Mouse (Mus musculus): ENCODE data around the gene Npepps. TPM values are rescaled to one million over a fixed set of nuclear protein-coding genes. Genes with fewer than 3 reads are reported as not detected.
"Not testable (repeated sequence)": the region's sequence is repeated elsewhere in the genome, so short reads cannot be mapped to it uniquely, and the experiment has no call there.

The Npepps gene
- polyA plus RNA-seq, 1 experiment from 2014 or later, result 86.5 TPM

GRCm38 (mm10) chr11:97282179-97282578 lies 1.7 kb upstream of the Npepps start:
- H3K27me3 ChIP-seq (ENCODE audit: control insufficient read depth, insufficient read depth, low read depth, low read length), result no peaks in the 10 kb centered on the region
- H3K4me3 ChIP-seq (ENCODE audit: low read length), result no peak overlapping the region
- no peaks in the 10 kb centered on the region for H3K9me3 ChIP-seq (ENCODE audit: control insufficient read depth, low read length)
- H3K9ac ChIP-seq (ENCODE audit: low read length), result no peak overlapping the region
- H3K27ac ChIP-seq (ENCODE audit: low read length), result no peak overlapping the region
- H3K4me2 ChIP-seq (ENCODE audit: low read depth, low read length), result no peak overlapping the region
- H3K4me1 ChIP-seq (replicated peaks; ENCODE audit: control insufficient read depth, insufficient read depth, low read length), result peaks cover 11% of the 10 kb centered on the region
- no peaks in the 10 kb centered on the region for H3K36me3 ChIP-seq (ENCODE audit: control insufficient read depth, insufficient read depth, low read length)
- WGBS, result 73% methylated on average over 6 of the region's 6 CpGs
- ATAC-seq (ENCODE audit: low read depth), result no peak

- ATAC-seq (ENCODE audit: low read depth), result peak; percentile 84
- Histone ChIP-seq H3K4me1 (replicated peaks; ENCODE audit: control insufficient read depth, insufficient read depth, low read length) (peaks cover 11% of the 10 kb centered on the region), H3K4me3 (ENCODE audit: low read length) (peak overlapping the region; percentile 100), H3K4me2 (ENCODE audit: low read depth, low read length) (peak overlapping the region; percentile 68), H3K27ac (ENCODE audit: low read length) (peak overlapping the region; percentile 97), H3K9me3 (ENCODE audit: control insufficient read depth, low read length) (no peaks in the 10 kb centered on the region), H3K27me3 (ENCODE audit: control insufficient read depth, insufficient read depth, low read depth, low read length) (no peaks in the 10 kb centered on the region), H3K9ac (ENCODE audit: low read length) (peak overlapping the region; percentile 100), H3K36me3 (ENCODE audit: control insufficient read depth, insufficient read depth, low read length) (no peaks in the 10 kb centered on the region)
- 1% methylated on average over 50 of the region's 64 CpGs for WGBS
These were observed 828 bp downstream of the Npepps start for GRCm38 (mm10) chr11:97279405-97280215.

- Histone ChIP-seq H3K9ac (ENCODE audit: low read length) (peak overlapping the region; percentile 100), H3K4me2 (ENCODE audit: low read depth, low read length) (peak overlapping the region; percentile 68), H3K4me3 (ENCODE audit: low read length) (peak overlapping the region; percentile 100), H3K36me3 (ENCODE audit: control insufficient read depth, insufficient read depth, low read length) (no peaks in the 10 kb centered on the region), H3K27me3 (ENCODE audit: control insufficient read depth, insufficient read depth, low read depth, low read length) (no peaks in the 10 kb centered on the region), H3K4me1 (replicated peaks; ENCODE audit: control insufficient read depth, insufficient read depth, low read length) (peaks cover 11% of the 10 kb centered on the region), H3K9me3 (ENCODE audit: control insufficient read depth, low read length) (no peaks in the 10 kb centered on the region), H3K27ac (ENCODE audit: low read length) (peak overlapping the region; percentile 97)
- ATAC-seq (ENCODE audit: low read depth), result no peak
- WGBS, result 9% methylated on average over 11 of the region's 11 CpGs
These were observed 1.4 kb downstream of the Npepps start for GRCm38 (mm10) chr11:97279040-97279404.

GRCm38 (mm10) chr11:97278456-97278855 lies 2.0 kb downstream of the Npepps start:
- Histone ChIP-seq H3K36me3 (ENCODE audit: control insufficient read depth, insufficient read depth, low read length) (no peaks in the 10 kb centered on the region), H3K9ac (ENCODE audit: low read length) (peak overlapping the region; percentile 100; the same call in 1 of the 2 replicates), H3K27me3 (ENCODE audit: control insufficient read depth, insufficient read depth, low read depth, low read length) (no peaks in the 10 kb centered on the region), H3K9me3 (ENCODE audit: control insufficient read depth, low read length) (no peaks in the 10 kb centered on the region), H3K4me2 (ENCODE audit: low read depth, low read length) (peak overlapping the region; percentile 68), H3K27ac (ENCODE audit: low read length) (no peak overlapping the region), H3K4me3 (ENCODE audit: low read length) (peak overlapping the region; percentile 100), H3K4me1 (replicated peaks; ENCODE audit: control insufficient read depth, insufficient read depth, low read length) (peaks cover 11% of the 10 kb centered on the region)
- ATAC-seq (ENCODE audit: low read depth), result no peak
- WGBS, result 78% methylated on average over 6 of the region's 6 CpGs

- ATAC-seq (ENCODE audit: low read depth), result no peak
- Histone ChIP-seq H3K27ac (ENCODE audit: low read length) (no peak overlapping the region), H3K27me3 (ENCODE audit: control insufficient read depth, insufficient read depth, low read depth, low read length) (no peaks in the 10 kb centered on the region), H3K9me3 (ENCODE audit: control insufficient read depth, low read length) (no peaks in the 10 kb centered on the region), H3K36me3 (ENCODE audit: control insufficient read depth, insufficient read depth, low read length) (no peaks in the 10 kb centered on the region), H3K9ac (ENCODE audit: low read length) (no peak overlapping the region), H3K4me1 (replicated peaks; ENCODE audit: control insufficient read depth, insufficient read depth, low read length) (peaks cover 11% of the 10 kb centered on the region), H3K4me3 (ENCODE audit: low read length) (no peak overlapping the region), H3K4me2 (ENCODE audit: low read depth, low read length) (no peak overlapping the region)
- 73% methylated on average over 5 of the region's 5 CpGs for WGBS
These were observed 3.3 kb downstream of the Npepps start for GRCm38 (mm10) chr11:97277166-97277565.

GRCm38 (mm10) chr11:97276019-97276418 lies 4.4 kb downstream of the Npepps start:
- no peaks in the 10 kb centered on the region for H3K9me3 ChIP-seq (ENCODE audit: control insufficient read depth, low read length)
- peaks cover 11% of the 10 kb centered on the region for H3K4me1 ChIP-seq (replicated peaks; ENCODE audit: control insufficient read depth, insufficient read depth, low read length)
- H3K36me3 ChIP-seq (ENCODE audit: control insufficient read depth, insufficient read depth, low read length), result no peaks in the 10 kb centered on the region
- 0 out of 2 replicates have a peak overlapping the region, but pooled peaks have one; percentile 32 for H3K9ac ChIP-seq (ENCODE audit: low read length)
- WGBS, result 54% methylated on average over 1 of the region's 1 CpGs
- H3K4me3 ChIP-seq (ENCODE audit: low read length), result no peak overlapping the region
- no peak for ATAC-seq (ENCODE audit: low read depth)
- H3K4me2 ChIP-seq (ENCODE audit: low read depth, low read length), result no peak overlapping the region
- H3K27ac ChIP-seq (ENCODE audit: low read length), result no peak overlapping the region
- H3K27me3 ChIP-seq (ENCODE audit: control insufficient read depth, insufficient read depth, low read depth, low read length), result no peaks in the 10 kb centered on the region

- Histone ChIP-seq H3K4me2 (ENCODE audit: low read depth, low read length) (no peak overlapping the region), H3K9ac (ENCODE audit: low read length) (no peak overlapping the region), H3K4me3 (ENCODE audit: low read length) (no peak overlapping the region), H3K27ac (ENCODE audit: low read length) (no peak overlapping the region), H3K9me3 (ENCODE audit: control insufficient read depth, low read length) (no peaks in the 10 kb centered on the region), H3K27me3 (ENCODE audit: control insufficient read depth, insufficient read depth, low read depth, low read length) (no peaks in the 10 kb centered on the region), H3K36me3 (ENCODE audit: control insufficient read depth, insufficient read depth, low read length) (no peaks in the 10 kb centered on the region), H3K4me1 (replicated peaks; ENCODE audit: control insufficient read depth, insufficient read depth, low read length) (peaks cover 11% of the 10 kb centered on the region)
- ATAC-seq (ENCODE audit: low read depth), result no peak
- WGBS, result 90% methylated on average over 2 of the region's 2 CpGs
These were observed 5.1 kb downstream of the Npepps start for GRCm38 (mm10) chr11:97275349-97275748.

GRCm38 (mm10) chr11:97274947-97275346 lies 5.5 kb downstream of the Npepps start:
- not testable (repeated sequence) for H3K27ac ChIP-seq (ENCODE audit: low read length); H3K36me3 ChIP-seq (ENCODE audit: control insufficient read depth, insufficient read depth, low read length); H3K9me3 ChIP-seq (ENCODE audit: control insufficient read depth, low read length); H3K4me2 ChIP-seq (ENCODE audit: low read depth, low read length); H3K27me3 ChIP-seq (ENCODE audit: control insufficient read depth, insufficient read depth, low read depth, low read length); ATAC-seq (ENCODE audit: low read depth); H3K4me3 ChIP-seq (ENCODE audit: low read length); H3K9ac ChIP-seq (ENCODE audit: low read length)
- peaks cover 11% of the 10 kb centered on the region for H3K4me1 ChIP-seq (replicated peaks; ENCODE audit: control insufficient read depth, insufficient read depth, low read length)
- WGBS, result 90% methylated on average over 6 of the region's 6 CpGs

- Histone ChIP-seq H3K27ac (ENCODE audit: low read length) (no peak overlapping the region), H3K36me3 (ENCODE audit: control insufficient read depth, insufficient read depth, low read length) (no peaks in the 10 kb centered on the region), H3K9ac (ENCODE audit: low read length) (no peak overlapping the region), H3K4me3 (ENCODE audit: low read length) (no peak overlapping the region), H3K27me3 (ENCODE audit: control insufficient read depth, insufficient read depth, low read depth, low read length) (no peaks in the 10 kb centered on the region), H3K4me1 (replicated peaks; ENCODE audit: control insufficient read depth, insufficient read depth, low read length) (peaks cover 6% of the 10 kb centered on the region), H3K4me2 (ENCODE audit: low read depth, low read length) (no peak overlapping the region), H3K9me3 (ENCODE audit: control insufficient read depth, low read length) (no peaks in the 10 kb centered on the region)
- ATAC-seq (ENCODE audit: low read depth), result no peak
- 80% methylated on average over 5 of the region's 5 CpGs for WGBS
These were observed 6.8 kb downstream of the Npepps start for GRCm38 (mm10) chr11:97273613-97274012.
